Mouse (Mus musculus) ovary, postnatal 36 days (tissue): ENCODE data around the gene Olfr134.
"Not testable (repeated sequence)": the region's sequence is repeated elsewhere in the genome, so short reads cannot be mapped to it uniquely, and the experiment has no call there.

Source experiments
- DNase-seq: peaks from one replicate; pipeline ENCODE4 v3.0.0; 2022; ENCODE audit warnings: low spot score, mixed read lengths

The Olfr134 gene

GRCm38 (mm10) chr17:38171088-38171487, at the start of gene Olfr134:
TSS of gene Olfr134 (plus strand) at chr17:38171388.
- no peak for DNase-seq

GRCm38 (mm10) chr17:38124199-38124598, 47.0 kb upstream of the Olfr134 start:
- DNase-seq: not testable (repeated sequence)

- DNase-seq: not testable (repeated sequence)
These were observed 45.8 kb upstream of the Olfr134 start for GRCm38 (mm10) chr17:38125371-38125770.

GRCm38 (mm10) chr17:38134426-38134825, 36.8 kb upstream of the Olfr134 start, which contains the start of gene Olfr132:
TSS of gene Olfr132 (minus strand) at chr17:38134526.
- DNase-seq: no peak

GRCm38 (mm10) chr17:38144981-38145380, 26.2 kb upstream of the Olfr134 start, which contains the start of gene Olfr133:
TSS of gene Olfr133 (plus strand) at chr17:38145281.
- DNase-seq: no peak

GRCm38 (mm10) chr17:38204035-38204434, 32.8 kb downstream of the Olfr134 start, which contains the start of gene Olfr135:
TSS of gene Olfr135 (plus strand) at chr17:38204335.
- no peak for DNase-seq
